Mouse (Mus musculus) ES-CJ7 (cell line): ENCODE data around the gene Tns1.

Experiments used
- DNase-seq: peaks from one replicate; pipeline ENCODE4 v3.0.0; 2011; ENCODE audit warnings: low read depth, low spot score

The Tns1 gene

GRCm38 (mm10) chr1:74091611-74092224 is 32.5 kb downstream of the Tns1 start:
- peak; percentile 79 for DNase-seq

GRCm38 (mm10) chr1:74091138-74091537 is 33.1 kb downstream of the Tns1 start:
- no peak for DNase-seq

- no peak for DNase-seq
Measured at GRCm38 (mm10) chr1:74090329-74090728, 33.9 kb downstream of the Tns1 start.

- DNase-seq: no peak
Measured at GRCm38 (mm10) chr1:74088569-74088968, 35.7 kb downstream of the Tns1 start.

GRCm38 (mm10) chr1:74085566-74085965 is 38.7 kb downstream of the Tns1 start:
- no peak for DNase-seq

- no peak for DNase-seq
Measured at GRCm38 (mm10) chr1:74084752-74085151, 39.5 kb downstream of the Tns1 start.

- peak; percentile 48 for DNase-seq
Measured at GRCm38 (mm10) chr1:74084065-74084705, 40.1 kb downstream of the Tns1 start.

GRCm38 (mm10) chr1:74082841-74083463 is 41.3 kb downstream of the Tns1 start:
- peak; percentile 85 for DNase-seq

GRCm38 (mm10) chr1:74081573-74081989 is 42.7 kb downstream of the Tns1 start:
- DNase-seq: no peak

GRCm38 (mm10) chr1:74077353-74077752 is 46.9 kb downstream of the Tns1 start:
- DNase-seq: peak; percentile 83

- no peak for DNase-seq
Measured at GRCm38 (mm10) chr1:74076230-74076629, 48.0 kb downstream of the Tns1 start.

- no peak for DNase-seq
Measured at GRCm38 (mm10) chr1:74074693-74075485, 49.4 kb downstream of the Tns1 start.

- no peak for DNase-seq
Measured at GRCm38 (mm10) chr1:74073791-74074190, 50.5 kb downstream of the Tns1 start.

- no peak for DNase-seq
Measured at GRCm38 (mm10) chr1:74070745-74071144, 53.5 kb downstream of the Tns1 start.

GRCm38 (mm10) chr1:74070001-74070551 is 54.2 kb downstream of the Tns1 start:
- DNase-seq: no peak

- no peak for DNase-seq
Measured at GRCm38 (mm10) chr1:74069085-74069835, 55.0 kb downstream of the Tns1 start.

GRCm38 (mm10) chr1:74068366-74069084 is 55.7 kb downstream of the Tns1 start:
- no peak for DNase-seq

GRCm38 (mm10) chr1:74067866-74068265 is 56.4 kb downstream of the Tns1 start:
- peak; percentile 68 for DNase-seq

GRCm38 (mm10) chr1:74066576-74066975 is 57.7 kb downstream of the Tns1 start:
- DNase-seq: no peak

GRCm38 (mm10) chr1:74066061-74066460 is 58.2 kb downstream of the Tns1 start:
- no peak for DNase-seq
